Mouse (Mus musculus) thymus, postnatal 25 days (tissue): Measurements from ENCODE around the gene Bbs4.
"Not testable (repeated sequence)": the region's sequence is repeated elsewhere in the genome, so short reads cannot be mapped to it uniquely, and the experiment has no call there.

ENCODE experiments used
- DNase-seq: peaks from one replicate; pipeline ENCODE4 v3.0.0; 2022

Gene Bbs4

DNA sequence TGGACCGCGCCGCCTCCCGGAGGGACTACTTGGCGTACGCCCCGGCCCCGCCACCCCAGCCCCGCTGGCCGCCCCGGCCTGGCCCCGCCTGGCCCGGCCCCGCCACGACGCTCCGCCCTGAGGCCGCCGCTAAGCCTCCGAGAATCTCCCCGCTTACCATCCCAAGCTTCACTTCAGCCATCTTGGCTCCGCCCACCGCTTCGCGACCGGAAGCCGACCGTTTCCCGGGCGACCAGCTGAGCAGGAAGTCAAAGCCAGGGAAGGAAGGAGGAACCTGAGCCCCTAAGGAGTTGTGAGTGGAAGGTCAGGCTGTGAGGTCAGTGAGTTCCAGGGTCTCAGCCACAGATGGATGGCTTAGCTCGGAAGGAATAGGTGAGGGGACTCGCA lies at the start of gene Bbs4:
Gene Bbs4 (minus strand): TSS at position 256 of the 387 bp plus-strand sequence.
- peak; percentile 94 for DNase-seq

GRCm38 (mm10) chr9:59389086-59389485 lies 35.8 kb upstream of the Bbs4 start:
- DNase-seq, result no peak

DNA sequence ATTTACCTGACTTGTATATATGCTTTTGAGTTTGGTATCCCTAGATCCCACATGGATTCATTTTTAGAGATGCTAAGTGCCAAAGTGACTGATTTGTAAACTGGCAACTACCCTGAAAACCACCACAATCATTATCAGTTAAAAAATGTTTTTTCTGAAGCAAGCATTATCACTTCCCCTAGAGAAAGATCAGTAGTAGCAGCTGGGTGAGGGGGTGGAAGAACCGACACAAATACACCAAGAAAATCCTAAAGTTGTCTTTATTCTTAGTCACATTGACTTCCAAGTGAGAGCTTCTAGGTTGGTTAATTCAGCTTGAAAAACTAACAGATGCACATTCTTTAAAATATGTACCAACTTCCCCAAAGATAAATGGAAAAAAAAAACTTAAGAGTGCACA lies 35.0 kb upstream of the Bbs4 start:
- DNase-seq, result no peak

DNA sequence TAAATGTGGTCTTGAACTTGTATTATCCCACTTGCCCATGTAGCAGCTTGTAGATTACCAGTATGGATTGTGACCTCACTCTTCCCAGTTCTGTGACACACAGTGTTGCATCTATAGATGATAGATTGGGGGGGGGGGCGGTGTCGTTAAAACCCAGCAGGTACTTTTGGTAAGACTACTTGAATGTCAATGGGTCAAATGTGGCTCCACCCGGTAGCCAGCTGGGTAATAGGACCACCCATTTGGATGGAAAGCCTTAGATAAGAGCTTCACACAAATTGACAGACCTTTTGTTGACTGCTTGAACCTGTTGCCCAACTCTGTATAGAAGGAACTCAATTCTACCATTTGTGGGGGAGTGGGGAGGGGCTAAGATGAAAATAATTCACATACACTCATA lies 34.2 kb upstream of the Bbs4 start:
- no peak for DNase-seq

- DNase-seq, result no peak
Measured at GRCm38 (mm10) chr9:59375626-59376025, 22.3 kb upstream of the Bbs4 start.

GRCm38 (mm10) chr9:59369646-59370045 lies 16.3 kb upstream of the Bbs4 start:
- DNase-seq, result no peak

GRCm38 (mm10) chr9:59369220-59369619 lies 15.9 kb upstream of the Bbs4 start:
- no peak for DNase-seq

DNA sequence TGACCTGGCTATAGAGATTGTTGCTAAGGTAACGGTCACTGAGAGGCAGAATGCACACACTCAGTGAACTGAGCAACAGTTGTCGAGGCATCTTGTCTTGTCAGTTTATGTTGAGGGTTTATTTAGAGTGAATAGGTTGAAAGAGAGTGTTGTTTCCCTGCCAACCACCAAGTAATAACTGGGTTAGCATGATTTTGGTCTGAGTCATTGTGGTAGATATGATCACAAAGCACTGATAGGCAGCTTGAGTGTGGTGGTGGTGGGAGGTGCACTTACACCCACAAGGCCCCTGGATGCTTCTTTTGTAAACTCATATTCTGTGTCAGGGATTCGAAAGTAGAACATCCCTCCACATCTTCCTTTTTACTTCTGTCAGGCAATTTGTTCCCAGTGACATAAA lies 7.2 kb upstream of the Bbs4 start:
- not testable (repeated sequence) for DNase-seq

GRCm38 (mm10) chr9:59358041-59358440 lies 4.7 kb upstream of the Bbs4 start:
- not testable (repeated sequence) for DNase-seq

GRCm38 (mm10) chr9:59352586-59353252 lies 589 bp downstream of the Bbs4 start:
- no peak for DNase-seq

DNA sequence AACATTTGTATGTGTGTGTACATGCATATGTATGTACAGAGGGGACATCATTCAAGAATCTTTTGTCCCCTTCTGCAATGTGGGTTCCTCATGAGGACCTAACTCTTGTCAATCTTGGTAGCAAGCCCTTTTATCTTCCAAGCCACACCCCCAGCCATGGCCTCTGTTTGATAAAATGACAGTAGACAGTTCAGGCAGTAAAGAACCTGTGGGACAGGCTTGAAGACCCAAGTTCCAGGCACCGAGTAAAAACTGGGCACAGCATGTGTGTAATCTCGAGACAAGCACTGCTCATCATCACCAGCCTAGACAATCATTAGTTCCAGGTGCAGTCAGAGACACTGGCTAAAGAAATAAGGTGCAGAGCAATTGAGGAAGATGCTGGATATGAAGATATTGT lies 7.1 kb downstream of the Bbs4 start:
- DNase-seq, result no peak

DNA sequence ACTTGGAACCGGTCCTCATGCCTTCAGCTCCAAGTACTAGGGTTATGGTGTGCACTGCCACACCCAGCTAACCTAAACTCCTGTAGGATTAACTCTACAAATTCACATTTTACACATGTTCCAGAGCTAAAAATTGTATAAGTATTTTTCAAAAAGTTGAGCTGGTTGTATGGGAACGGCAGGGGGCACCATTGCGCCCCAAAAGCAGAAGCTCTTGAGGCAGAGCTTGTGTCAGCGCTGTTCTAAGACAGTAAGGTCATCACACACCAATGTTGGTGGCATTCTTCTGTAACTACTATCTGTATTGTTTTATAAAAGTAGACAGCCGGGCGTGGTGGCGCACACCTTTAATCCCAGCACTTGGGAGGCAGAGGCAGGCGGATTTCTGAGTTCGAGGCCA lies 13.3 kb downstream of the Bbs4 start:
- peak; percentile 25 for DNase-seq

DNA sequence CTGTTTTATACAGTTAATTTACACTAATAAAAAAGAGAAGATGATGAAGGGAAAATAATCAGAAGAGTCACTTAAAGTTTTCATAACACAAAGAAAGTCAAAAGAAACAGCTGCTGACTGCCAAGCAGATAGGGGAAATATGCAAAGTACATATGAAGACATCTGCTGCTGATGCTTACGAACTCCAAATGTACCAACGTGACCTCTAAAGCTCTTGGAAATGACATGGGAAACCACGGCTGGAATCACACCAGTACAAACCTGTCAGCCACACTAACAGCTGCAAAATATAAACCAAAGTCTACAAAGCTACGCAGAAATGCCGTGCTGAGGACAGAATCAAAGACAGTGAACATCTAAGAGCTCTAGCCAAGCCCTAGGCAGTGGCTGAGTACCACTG lies 14.2 kb downstream of the Bbs4 start:
- no peak for DNase-seq

- peak; percentile 5 for DNase-seq
Measured at GRCm38 (mm10) chr9:59338411-59338810, 14.9 kb downstream of the Bbs4 start.

- DNase-seq, result no peak
Measured at GRCm38 (mm10) chr9:59337889-59338288, 15.4 kb downstream of the Bbs4 start.

- no peak for DNase-seq
Measured at GRCm38 (mm10) chr9:59336539-59336938, 16.8 kb downstream of the Bbs4 start.

GRCm38 (mm10) chr9:59330055-59330454 lies 23.3 kb downstream of the Bbs4 start:
- no peak for DNase-seq

DNA sequence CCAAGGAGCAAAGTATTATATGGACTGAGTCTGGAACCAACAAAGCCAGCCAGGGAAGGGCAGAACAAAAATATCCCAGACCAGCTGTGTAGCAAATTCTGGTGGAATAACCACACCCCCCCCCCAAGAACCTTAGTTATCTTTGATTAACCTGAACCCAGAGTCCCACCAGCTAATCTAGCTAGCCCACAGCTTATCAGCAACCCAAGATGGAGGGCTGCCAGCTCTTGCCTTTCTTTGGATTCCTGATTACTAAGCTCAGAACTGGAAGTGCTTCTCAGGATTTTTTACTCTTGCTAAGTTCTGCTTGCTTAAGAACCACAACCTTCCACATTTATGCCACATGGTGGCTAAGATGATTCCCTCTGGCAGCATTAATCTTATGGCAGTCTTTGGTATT lies 29.0 kb downstream of the Bbs4 start:
- DNase-seq, result no peak

GRCm38 (mm10) chr9:59316206-59316605 lies 37.1 kb downstream of the Bbs4 start:
- no peak for DNase-seq

DNA sequence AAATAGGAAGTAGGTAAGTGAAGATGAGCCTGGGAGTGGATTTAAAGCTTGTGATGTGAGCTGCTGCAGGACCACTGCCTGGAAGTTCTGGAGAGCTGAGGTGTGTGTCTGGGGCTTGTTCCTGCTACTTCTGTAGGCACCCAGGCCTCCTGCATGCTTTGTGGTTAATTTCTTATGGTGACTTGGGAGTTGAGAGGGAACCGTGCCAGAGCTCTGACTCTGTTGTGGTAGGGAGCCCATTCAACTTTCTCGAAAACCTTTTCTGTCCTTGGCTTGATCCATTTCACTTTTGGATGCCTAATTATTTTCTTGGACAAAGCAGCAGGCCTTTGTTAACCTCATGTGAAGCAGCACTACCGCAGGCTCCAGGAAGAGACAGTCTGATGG lies 42.0 kb downstream of the Bbs4 start:
- no peak for DNase-seq

DNA sequence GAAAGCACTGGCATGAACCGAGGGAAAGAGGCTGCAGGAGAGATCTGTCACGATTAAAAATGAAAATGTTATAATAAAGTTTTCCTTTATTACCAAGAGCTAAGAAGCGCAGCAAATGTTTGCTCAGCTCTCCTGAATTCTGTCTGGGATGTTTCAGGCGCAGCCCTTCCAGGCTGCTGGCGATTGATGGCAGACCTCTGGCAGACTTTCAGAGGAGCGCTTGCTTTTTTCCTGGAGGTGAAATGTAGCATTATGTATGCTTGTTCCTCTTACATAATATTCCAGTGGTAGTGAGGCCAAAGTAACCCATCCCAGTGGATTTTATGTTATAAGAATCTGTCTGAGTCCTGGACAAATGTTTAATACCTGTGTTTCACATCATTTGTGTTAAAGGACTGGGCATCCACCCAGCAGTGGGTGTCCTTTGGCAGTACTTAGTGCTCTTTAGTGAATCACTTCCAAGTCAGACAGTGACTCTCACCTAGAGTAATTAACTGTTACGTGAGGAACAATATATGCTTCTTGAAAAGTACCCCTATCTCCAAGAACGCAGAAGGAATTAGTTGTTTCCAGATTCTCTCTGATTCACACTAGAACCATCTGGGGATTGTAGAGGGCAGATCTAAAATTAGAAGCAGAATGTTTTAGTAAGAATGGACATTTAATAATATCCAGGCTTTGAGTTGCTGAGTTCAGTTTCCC lies 42.6 kb downstream of the Bbs4 start:
- no peak for DNase-seq

DNA sequence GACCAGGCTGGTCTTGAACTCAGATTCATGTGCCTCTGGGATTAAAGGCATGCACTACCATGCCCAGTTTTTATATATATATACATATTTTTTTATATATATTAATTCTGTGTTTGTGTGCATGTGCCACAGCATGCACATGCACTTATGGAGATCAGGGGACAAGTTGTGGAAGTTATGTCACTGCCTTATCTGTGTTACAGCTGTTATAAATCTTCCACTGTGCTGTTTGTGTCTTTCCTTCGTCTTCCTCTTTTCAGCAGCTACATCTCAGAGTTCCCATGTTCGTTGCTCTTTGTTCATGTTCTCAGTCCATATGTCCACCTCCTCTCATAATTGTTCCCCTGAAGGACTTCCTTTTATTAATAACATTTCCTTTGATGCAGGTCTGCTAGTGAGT lies 45.4 kb downstream of the Bbs4 start:
- no peak for DNase-seq

- DNase-seq, result no peak
Measured at GRCm38 (mm10) chr9:59296419-59296818, 56.9 kb downstream of the Bbs4 start.

DNA sequence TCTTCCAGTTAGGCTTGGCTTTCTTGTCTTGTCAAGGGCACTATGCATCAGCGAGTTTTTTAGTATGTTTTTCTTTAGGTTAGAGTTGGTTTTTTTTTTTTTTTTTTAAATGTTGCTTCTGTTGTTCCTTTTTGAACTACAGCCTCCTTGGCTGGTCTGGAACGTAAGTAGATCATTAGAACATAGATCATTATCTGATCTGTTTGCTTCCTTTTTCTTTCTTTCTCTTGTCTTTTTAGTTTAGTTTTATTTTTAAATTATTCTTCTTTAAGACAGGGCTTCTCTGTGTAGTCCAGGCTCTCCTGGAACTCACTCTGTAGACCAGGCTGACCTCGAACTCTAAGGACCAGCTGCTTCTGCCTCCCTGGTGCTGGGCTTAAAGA lies 60.8 kb downstream of the Bbs4 start:
- no peak for DNase-seq
